Mouse (Mus musculus) thymus, postnatal 0 days (tissue): ENCODE measurements around the gene Olfr512. TPM values are rescaled to one million over a fixed set of nuclear protein-coding genes. Genes with fewer than 3 reads are reported as not detected.

Experiments used
- DNase-seq: peaks from one replicate; pipeline ENCODE4 v3.0.0-alpha.2; 2015; ENCODE audit warnings: low spot score
- polyA plus RNA-seq: library from polyadenylated mRNA; unstranded; fragments of >200 nt; fragmentation: Nextera tagmentation; extraction: Ambion mirVana; gene quantifications from 2 replicates; pipeline ENCODE4 v1.2.1, GENCODE M21; 2015

Gene Olfr512
- polyA plus RNA-seq = not detected in 2 replicates

DNA sequence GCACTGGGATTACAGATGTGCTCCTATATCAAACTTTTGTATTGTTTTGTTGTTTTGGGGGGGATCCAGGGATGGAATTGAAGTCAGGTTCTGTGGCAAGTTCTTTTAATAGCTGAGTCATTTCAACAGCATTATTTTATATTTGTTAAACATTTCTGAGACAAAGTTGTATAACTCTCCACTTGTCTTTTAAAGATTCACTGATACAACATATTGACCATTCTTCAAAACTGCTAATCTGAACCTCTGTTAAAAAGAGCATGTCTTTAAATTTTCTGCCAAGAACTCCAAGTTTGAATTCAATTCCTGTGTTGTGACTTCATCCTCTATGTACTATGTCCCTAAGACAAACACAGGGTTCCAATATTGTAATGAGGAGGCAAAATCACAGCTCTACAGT lies at the start of gene Olfr512:
Gene Olfr512, plus strand, starts transcription at position 301 of the 400 bp plus-strand sequence.
- DNase-seq = no peak

DNA sequence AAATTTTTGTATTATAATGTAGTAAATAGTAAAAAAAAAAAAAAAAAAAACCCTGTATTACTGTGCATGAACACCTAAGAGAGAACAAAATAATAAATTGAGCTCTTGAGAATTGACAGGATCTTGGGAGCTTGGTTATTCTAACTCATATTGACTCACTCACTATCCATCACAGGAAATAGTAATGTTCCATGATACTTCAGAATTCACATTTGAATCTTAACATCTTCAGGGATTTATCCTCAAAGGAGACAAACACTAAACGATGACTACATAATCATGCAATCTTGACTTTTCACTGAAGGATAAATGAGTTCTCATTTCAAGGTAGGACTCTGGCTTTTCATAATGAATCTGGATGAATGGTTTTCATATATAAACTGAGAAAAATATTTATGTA lies 47.0 kb upstream of the Olfr512 start, which contains the start of gene Olfr510:
Gene Olfr510, plus strand, starts transcription at position 301 of the 400 bp plus-strand sequence.
- no peak for DNase-seq

- DNase-seq = no peak
These were observed 42.1 kb upstream of the Olfr512 start for GRCm38 (mm10) chr7:108671058-108671457.

GRCm38 (mm10) chr7:108678886-108679285 lies 34.2 kb upstream of the Olfr512 start:
- DNase-seq = no peak

GRCm38 (mm10) chr7:108750673-108751072 lies 37.6 kb downstream of the Olfr512 start, which contains the start of gene Olfr513:
TSS of gene Olfr513 (plus strand) at chr7:108750973.
- no peak for DNase-seq

- no peak for DNase-seq
These were observed 47.3 kb downstream of the Olfr512 start for GRCm38 (mm10) chr7:108760411-108760810.

Other genes starting within 250 kb of the Olfr512 start
- not detected in 2 replicates for gene Olfr498, start 248.0 kb upstream of the Olfr512 start, polyA plus RNA-seq
- not detected in 2 replicates for gene Olfr502, start 188.3 kb upstream of the Olfr512 start, polyA plus RNA-seq
- gene Olfr503, start 168.8 kb upstream of the Olfr512 start, polyA plus RNA-seq = not detected in 2 replicates
- not detected in 2 replicates for gene Olfr504, start 147.5 kb upstream of the Olfr512 start, polyA plus RNA-seq
- gene Olfr506, start 102.5 kb upstream of the Olfr512 start, polyA plus RNA-seq = not detected in 2 replicates
- gene Olfr507, start 91.5 kb upstream of the Olfr512 start, polyA plus RNA-seq = not detected in 2 replicates
- not detected in 2 replicates for gene Olfr508, start 83.3 kb upstream of the Olfr512 start, polyA plus RNA-seq
- not detected in 2 replicates for gene Olfr509, start 61.4 kb upstream of the Olfr512 start, polyA plus RNA-seq
- gene Olfr510, start 46.9 kb upstream of the Olfr512 start, polyA plus RNA-seq = not detected in 2 replicates
- not detected in 2 replicates for gene Olfr513, start 37.7 kb downstream of the Olfr512 start, polyA plus RNA-seq
- not detected in 2 replicates for gene Olfr514, start 112.7 kb downstream of the Olfr512 start, polyA plus RNA-seq
- not detected in 2 replicates for gene Olfr516, start 137.2 kb downstream of the Olfr512 start, polyA plus RNA-seq
- gene Olfr517, start 159.1 kb downstream of the Olfr512 start, polyA plus RNA-seq = not detected in 2 replicates
- not detected in 2 replicates for gene Olfr518, start 171.7 kb downstream of the Olfr512 start, polyA plus RNA-seq
- not detected in 2 replicates for gene Olfr519, start 181.1 kb downstream of the Olfr512 start, polyA plus RNA-seq
- gene Nlrp10, start 216.9 kb downstream of the Olfr512 start, polyA plus RNA-seq = 0.04 and 0.13 TPM in 2 replicates
- gene Eif3f, start 221.1 kb downstream of the Olfr512 start, polyA plus RNA-seq = 97.7 and 111 TPM in 2 replicates
- 0.05 and 0.06 TPM in 2 replicates for gene Tub, start 237.0 kb downstream of the Olfr512 start, polyA plus RNA-seq